Mouse (Mus musculus) cerebellum, adult (tissue): ENCODE measurements around the gene Fbxo34.
"Not testable (repeated sequence)": the region's sequence is repeated elsewhere in the genome, so short reads cannot be mapped to it uniquely, and the experiment has no call there.

Source experiments
- ATAC-seq: cut with Nextera tagmentation; 2 replicates; pipeline ENCODE4 v1.9.2; 2017; ENCODE audit warnings: mild to moderate bottlenecking, moderate library complexity, mixed read lengths; ENCODE audit not compliant: insufficient number of reproducible peaks, low FRiP score, low TSS enrichment

Gene Fbxo34

DNA sequence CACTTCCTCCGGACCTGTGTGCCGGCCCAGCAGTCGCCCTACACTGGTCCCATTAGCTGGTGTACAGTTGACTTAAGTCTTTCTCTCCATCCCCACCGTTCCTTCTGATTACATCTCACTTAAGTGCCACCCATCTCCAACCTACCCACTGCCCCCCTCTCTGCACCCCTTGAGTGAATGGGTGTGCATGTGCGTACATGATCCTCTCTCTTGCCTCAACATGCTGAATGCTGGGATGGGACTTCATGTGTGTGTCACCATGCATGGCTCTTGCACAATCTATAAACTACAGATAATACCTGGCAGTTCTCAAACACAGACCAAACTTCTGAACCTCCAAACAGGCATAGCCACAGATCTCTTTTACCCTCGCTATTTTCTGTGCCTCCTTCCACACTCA is 101.4 kb downstream of the Fbxo34 start:
- ATAC-seq: no peak

DNA sequence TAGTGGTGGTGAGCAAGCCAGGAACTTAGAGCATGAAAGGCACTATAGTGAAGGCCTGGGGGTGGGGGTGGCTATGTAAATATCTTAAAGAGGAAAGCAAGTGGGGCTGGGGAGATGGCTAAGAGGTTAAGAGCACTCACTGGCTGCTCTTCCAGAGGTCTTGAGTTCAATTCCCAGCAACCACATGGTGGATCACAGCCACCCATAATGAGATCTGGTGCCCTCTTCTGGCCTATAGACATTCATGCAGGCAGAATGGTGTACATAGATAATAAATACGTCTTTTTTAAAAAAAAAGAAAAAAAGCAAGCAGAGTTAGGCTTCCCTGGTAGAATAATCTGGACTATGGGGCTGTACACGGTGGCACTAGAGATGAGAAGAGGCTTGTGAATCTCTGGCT is 103.2 kb downstream of the Fbxo34 start:
- no peak for ATAC-seq

DNA sequence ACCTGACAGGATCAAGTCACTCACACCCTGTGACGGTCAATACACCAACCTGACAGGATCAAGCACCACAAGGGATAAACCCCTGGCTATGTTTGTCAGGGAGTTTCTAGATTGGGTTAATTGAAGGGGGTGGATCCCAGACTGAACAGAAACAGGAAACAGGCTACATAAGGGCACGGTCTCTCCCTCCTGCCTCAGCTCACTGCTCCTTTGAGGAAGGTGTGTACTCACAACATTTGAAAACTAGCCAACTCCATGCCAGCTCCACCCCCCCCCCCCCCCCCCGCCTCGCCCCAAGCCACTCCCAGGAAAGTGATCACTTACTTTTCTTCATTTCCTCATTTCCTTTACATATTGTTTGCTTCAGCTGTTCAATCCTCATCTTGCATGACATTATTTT is 104.0 kb downstream of the Fbxo34 start:
- no peak for ATAC-seq

DNA sequence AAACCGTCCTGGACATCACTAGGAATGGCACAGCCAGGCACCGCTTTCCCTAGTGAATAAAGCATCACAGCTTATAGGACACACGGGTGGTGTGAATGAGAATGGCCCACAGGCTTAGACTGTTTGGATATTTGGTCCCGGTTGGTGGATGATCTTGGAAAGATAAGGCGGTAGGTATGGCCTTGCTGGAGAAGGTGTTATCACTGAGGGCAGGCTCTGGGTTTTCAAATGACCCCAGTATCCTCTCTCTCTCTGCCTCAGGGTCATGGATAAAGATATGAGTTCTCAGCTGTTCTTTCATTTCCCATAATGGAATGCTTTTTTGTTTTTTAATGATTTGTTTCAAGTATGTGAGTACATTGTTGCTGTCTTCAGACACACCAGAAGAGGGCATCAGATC is 105.0 kb downstream of the Fbxo34 start:
- no peak for ATAC-seq

DNA sequence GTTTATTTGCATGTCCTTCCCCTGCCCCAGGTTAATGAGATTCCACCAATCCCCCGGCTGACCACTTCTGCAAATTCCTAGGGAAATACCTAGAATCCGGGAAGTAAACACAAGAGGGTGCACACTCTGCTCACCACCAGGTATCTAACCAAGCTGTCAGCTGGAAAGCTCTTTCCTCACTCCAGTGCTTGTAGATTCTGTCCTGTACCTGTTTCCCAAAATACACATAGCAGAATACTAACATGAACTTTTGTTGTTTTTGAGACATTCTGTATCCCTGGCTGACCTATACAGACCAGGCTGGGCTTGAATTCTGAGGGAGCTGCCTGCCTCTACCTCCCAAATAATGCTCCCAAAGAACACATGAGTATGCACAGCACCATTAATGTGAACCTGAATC is 110.5 kb downstream of the Fbxo34 start:
- ATAC-seq: no peak

DNA sequence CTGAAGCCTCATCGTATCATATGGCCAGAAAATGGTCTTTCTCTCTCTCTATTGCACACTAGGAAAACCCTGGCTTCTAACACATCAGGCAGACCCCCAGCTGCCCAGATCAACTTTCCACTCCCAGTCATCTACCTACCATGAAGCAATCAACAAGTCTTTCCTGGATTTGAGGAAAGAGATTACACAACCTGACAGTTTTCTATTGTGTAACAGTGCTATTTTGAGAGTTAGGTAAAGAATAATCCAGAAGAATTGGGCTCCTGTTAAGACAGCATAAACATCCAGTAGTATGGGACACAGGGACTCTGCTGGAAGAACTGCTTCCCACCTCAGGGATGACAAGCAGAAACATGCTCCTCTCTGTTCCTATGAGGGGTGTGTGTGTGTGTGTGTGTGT is 112.3 kb downstream of the Fbxo34 start:
- no peak for ATAC-seq

DNA sequence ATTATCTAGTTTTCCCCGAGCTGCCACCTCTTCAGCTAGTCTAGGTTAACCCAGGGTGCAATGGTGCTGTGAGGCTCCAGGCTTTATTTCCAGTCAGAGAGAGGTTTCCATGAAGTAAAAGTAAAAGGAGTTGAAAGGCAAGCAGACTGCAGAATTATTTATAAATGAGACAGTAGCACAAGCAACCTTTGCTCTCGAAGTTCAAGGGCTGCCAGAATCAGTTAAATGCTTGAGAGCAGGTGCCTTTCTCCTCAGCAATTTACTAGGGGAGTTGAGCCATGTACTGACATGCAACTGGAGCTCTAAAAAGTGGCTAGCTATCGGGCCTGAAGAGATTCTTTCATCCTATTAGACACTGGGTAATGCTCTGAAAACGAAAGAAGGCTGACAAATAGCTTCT is 112.9 kb downstream of the Fbxo34 start:
- no peak for ATAC-seq

DNA sequence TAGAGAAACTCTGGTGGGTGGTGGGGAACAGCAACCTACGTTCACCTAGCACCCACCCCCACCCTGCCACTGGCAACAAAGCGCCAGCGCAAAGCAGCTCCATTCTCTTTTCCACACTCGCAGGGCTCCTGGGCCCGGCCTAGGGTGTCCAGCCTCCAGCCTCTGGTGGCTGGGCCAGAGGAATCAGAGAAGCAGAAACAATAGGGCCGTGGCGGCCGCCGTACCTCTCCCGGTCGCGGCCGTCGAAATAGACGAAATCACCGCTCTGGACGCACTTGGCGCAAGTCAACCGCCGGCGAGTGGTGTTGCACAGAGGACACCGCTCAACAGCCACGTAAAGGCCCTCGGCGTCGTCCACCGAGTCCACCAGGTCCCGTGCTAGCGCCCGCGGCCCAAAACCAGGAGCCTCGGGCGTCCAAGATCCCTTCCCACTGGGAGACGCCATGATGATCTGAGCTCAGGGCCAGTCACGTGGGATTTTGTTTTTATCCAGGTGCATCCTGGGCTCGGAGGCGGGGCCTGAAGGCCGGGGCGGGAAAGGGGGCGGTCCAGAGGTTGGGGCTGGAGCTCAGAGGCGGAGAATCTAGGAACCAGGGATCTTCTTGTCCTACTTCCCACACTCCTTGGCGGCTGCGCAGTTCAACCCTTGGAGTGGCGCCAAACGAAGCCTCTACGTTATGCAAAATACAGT is 117.9 kb downstream of the Fbxo34 start:
- ATAC-seq: peak; percentile 99

DNA sequence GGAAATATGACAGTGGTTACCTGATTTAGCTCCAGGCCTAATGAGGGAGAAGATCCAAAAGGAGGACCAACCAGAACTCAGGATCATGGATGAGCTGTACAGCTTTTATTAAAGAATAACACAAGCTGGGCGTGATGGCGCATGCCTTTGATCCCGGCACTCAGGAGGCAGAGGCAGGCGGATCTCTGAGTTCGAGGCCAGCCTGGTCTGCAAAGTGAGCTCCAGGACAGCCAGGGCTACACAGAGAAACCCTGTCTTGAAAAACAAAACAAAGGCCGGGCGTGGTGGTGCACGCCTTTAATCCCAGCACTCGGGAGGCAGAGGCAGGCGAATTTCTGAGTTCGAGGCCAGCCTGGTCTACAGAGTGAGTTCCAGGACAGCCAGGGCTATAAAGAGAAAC is 120.3 kb downstream of the Fbxo34 start, which contains the start of gene Atg14:
Atg14 (minus strand) TSS at position 101 of the 400 bp plus-strand sequence.
- ATAC-seq: not testable (repeated sequence)

DNA sequence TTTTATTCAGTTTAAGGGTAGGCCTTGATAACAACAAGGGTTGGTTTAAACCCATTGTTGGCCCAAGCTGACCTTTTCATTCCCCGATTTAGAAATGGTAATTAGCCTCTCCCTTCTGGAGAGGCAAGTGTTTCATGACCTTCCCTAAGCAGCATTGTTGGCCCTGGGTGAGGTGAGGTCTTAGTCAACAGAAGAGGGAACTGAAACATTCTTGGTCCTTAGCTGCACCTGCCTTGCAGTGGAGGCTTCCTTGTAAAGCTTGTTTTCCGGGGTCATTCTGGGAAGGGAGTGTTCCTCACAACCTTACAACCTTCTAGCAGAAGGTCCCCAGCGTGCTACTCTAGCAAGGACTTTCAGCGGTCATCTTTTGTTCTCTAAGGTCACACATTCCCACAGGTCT is 122.5 kb downstream of the Fbxo34 start:
- no peak for ATAC-seq

DNA sequence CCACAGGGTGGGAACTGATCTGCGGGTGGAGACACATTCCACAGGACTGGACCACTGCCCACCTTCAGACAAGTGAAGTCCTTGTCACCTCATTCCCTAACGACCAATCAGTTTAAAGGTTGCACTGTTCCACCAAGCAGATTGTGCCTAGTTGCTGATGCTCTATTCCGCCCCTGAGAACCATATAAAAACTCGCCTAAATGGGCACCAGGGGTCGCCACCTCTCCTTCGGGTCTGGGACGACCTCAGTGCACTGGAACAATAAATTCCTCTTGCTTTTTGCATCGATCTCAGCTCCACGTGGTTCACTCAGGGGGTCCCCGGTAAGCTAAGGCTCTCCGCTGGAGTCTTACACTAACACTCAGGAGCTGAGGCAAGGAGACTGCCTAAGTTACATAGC is 124.5 kb downstream of the Fbxo34 start:
- ATAC-seq: no peak

DNA sequence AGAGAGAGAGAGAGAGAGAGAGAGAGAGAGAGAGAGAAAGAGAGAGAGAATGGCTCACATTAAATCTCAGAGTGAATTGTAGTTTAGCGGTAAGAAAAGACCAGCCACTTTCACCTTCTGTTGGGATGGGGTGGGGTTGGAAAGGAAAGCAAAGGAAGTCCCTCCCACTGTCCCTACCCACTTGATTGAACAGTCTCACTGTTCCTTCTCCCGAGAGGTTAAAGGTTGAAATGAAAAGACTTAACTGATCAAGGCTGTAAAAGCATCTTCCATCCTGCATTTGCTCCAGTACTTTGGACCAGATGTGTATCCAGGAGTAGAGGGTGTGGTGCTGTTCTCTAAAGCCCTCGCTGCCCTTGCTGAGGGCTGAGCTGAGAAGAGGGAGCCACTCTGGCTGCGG is 126.5 kb downstream of the Fbxo34 start:
- ATAC-seq: no peak

DNA sequence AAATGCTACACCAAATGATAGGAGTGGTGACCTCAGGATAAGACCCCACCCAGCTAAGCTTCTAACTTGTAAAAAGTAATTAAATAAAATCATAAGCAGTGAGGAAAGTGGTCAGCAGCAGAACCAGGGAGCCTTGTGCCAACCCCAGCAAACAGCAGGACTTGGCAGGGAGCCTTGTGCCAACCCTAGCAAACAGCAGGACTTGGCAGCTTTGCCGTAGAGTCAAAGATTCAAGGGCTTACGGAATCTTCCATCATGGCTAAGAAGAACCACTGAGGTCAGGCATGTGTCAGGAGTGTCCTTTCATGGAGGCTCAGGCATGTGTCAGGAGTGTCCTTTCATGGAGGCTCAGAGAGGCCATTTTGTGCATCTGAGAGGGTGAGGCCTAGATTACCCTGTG is 127.9 kb downstream of the Fbxo34 start:
- ATAC-seq: no peak

DNA sequence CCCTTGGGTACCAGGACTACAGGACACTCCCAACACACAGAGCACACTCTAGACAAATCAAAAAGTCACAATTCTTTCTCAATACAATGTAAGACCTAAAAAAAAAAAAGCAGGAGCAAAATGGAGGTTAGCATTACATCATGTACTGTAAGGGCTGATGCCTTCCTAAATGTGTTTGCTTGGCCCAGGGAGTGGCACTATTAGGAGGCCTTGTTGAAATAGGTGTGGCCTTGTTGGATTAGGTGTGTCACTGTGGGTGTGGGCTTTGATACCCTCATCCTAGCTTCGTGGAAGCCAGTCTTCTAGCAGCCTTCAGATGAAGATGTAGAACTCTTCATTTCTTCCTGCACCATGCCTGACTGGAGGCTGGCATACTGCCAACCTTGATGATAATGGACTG is 131.1 kb downstream of the Fbxo34 start:
- no peak for ATAC-seq
